Mouse (Mus musculus) cortical plate, adult 2 months (tissue): ENCODE results near the gene Sike1.

ENCODE experiments used
- CTCF ChIP-seq: fragments of 200-500 bp; IDR thresholded peaks from 2 replicates; pipeline ENCODE4 v1.5.1; 2011; ENCODE audit warnings: mild to moderate bottlenecking, control low read depth, low read length; ENCODE audit not compliant: insufficient read depth; ENCODE audit errors: extremely low read depth
- POLR2A ChIP-seq: fragments of 200-500 bp; IDR thresholded peaks from 2 replicates; pipeline ENCODE4 v1.6.1; 2011; ENCODE audit warnings: mild to moderate bottlenecking, low read length, control low read depth; ENCODE audit not compliant: insufficient read depth; ENCODE audit errors: extremely low read depth

DNA sequence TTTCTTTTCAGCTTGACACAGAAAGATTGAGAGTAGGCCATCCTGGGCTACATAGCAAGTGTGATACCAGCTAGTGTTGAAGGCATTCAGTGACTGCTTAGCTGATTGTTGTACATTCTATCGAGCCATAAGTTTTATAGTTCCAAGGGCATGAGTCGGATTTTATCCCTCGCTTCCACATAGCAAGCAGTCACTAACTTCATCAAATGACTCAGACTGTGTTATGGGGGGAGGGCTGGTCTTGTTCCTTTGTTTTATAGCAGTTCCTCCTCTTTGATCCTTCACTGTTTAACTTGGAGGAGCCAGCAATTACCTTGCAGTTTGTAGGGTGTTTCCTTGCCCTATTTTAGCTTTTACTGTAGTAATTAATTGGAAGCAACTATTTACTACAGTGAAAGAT lies 2.1 kb downstream of the Sike1 start:
- TF ChIP-seq POLR2A (no peak), CTCF (no peak)
